Mouse (Mus musculus): ENCODE data around the gene Phip.

DNA sequence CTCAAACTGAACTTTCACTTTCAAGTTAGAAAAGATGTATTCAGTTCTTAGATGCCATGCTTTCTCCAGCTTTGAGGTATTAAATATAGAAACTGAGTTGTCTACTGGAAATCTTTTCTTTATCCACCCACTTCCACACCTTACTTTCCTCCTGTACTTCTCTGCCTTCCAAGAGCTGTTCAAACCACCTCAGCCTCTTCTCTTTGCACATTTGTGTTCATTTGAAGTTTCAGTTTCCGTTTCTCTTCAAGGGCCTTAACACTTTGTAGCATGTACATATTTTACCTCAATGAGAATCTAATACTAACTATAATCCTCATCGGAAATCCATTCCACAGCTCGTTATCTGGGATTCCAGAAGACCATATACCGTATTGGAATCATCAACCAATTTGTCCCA, 11.3 kb downstream of the Phip start:
- TF ChIP-seq POLR2A (IDR thresholded peaks at IDR 0.05; ENCODE audit: insufficient read length, low read depth) = no peak
- no peak for TF ChIP-seq MAX (IDR thresholded peaks at IDR 0.05; ENCODE audit: low read depth)
- no peak for TF ChIP-seq MYOD1 (IDR thresholded peaks at IDR 0.05; ENCODE audit: control insufficient read depth in 1 of 3, insufficient read length in 2 of 3, low read depth in 2 of 3)
- no peak for TF ChIP-seq REST (IDR thresholded peaks at IDR 0.05; ENCODE audit: insufficient read depth, insufficient read length)
- TF ChIP-seq USF1 (IDR thresholded peaks at IDR 0.05; ENCODE audit: low read depth) = no peak
- TF ChIP-seq TCF12 (IDR thresholded peaks at IDR 0.05; ENCODE audit: insufficient read depth, poor library complexity, severe bottlenecking) = no peak
- TF ChIP-seq E2F4 (IDR thresholded peaks at IDR 0.05; ENCODE audit: insufficient read depth) = no peak
- no peak for TF ChIP-seq POLR2AphosphoS2 (IDR thresholded peaks at IDR 0.05; ENCODE audit: insufficient read length, low read depth)
- TF ChIP-seq SRF (IDR thresholded peaks at IDR 0.05; ENCODE audit: control insufficient read depth, insufficient read length, low read depth) = no peak
- no peak for TF ChIP-seq CEBPB (IDR thresholded peaks at IDR 0.05; ENCODE audit: insufficient read depth, poor library complexity, severe bottlenecking)
- TF ChIP-seq MYOG (IDR thresholded peaks at IDR 0.05; ENCODE audit: control insufficient read depth in 1 of 3, insufficient read depth in 1 of 3, insufficient read length in 2 of 3, low read depth in 2 of 3) = no peak
- TF ChIP-seq TCF3 (IDR thresholded peaks at IDR 0.05; ENCODE audit: insufficient read length, low read depth) = no peak
